Mouse (Mus musculus): ENCODE results near the gene Gjd2.

The Gjd2 gene

GRCm38 (mm10) chr2:114012749-114013211 lies 639 bp downstream of the Gjd2 start:
- no peak for DNase-seq

- DNase-seq: peak; percentile 49
Measured at GRCm38 (mm10) chr2:114011838-114012237, 1.6 kb downstream of the Gjd2 start.

GRCm38 (mm10) chr2:114008321-114008720 lies 5.1 kb downstream of the Gjd2 start:
- DNase-seq: no peak

GRCm38 (mm10) chr2:113997484-113997883 lies 15.9 kb downstream of the Gjd2 start:
- no peak for DNase-seq

GRCm38 (mm10) chr2:113996930-113997329 lies 16.5 kb downstream of the Gjd2 start:
- no peak for DNase-seq

GRCm38 (mm10) chr2:113984890-113985289 lies 28.5 kb downstream of the Gjd2 start:
- DNase-seq: no peak

GRCm38 (mm10) chr2:113980664-113981063 lies 32.8 kb downstream of the Gjd2 start:
- DNase-seq: no peak

- no peak for DNase-seq
Measured at GRCm38 (mm10) chr2:113978151-113978771, 35.2 kb downstream of the Gjd2 start.

- DNase-seq: no peak
Measured at GRCm38 (mm10) chr2:113973950-113974349, 39.5 kb downstream of the Gjd2 start.

GRCm38 (mm10) chr2:113966421-113966820 lies 47.0 kb downstream of the Gjd2 start:
- DNase-seq: no peak
